Mouse (Mus musculus): ENCODE measurements around the gene Thy1.
A peak's percentile ranks its signal among the peaks of the same experiment; 100 is the strongest.

The Thy1 gene

GRCm38 (mm10) chr9:44067241-44067959, 24.2 kb downstream of the Thy1 start:
- DNase-seq (ENCODE audit: low spot score in 2 of 2) = no peak

GRCm38 (mm10) chr9:44067960-44068330, 24.8 kb downstream of the Thy1 start:
- no peak for DNase-seq (ENCODE audit: low spot score in 2 of 2)

- no peak for DNase-seq (ENCODE audit: low spot score in 2 of 2)
Observed at GRCm38 (mm10) chr9:44069252-44069651, 26.1 kb downstream of the Thy1 start.

- DNase-seq (ENCODE audit: low spot score in 2 of 2) = no peak
Observed at GRCm38 (mm10) chr9:44070113-44070843, 27.1 kb downstream of the Thy1 start.

- no peak for DNase-seq (ENCODE audit: low spot score in 2 of 2)
Observed at GRCm38 (mm10) chr9:44070844-44071231, 27.7 kb downstream of the Thy1 start.

- DNase-seq (ENCODE audit: low spot score in 2 of 2) = peak in 1 of 2 experiments; percentile 52
Observed at GRCm38 (mm10) chr9:44071914-44072598, 28.9 kb downstream of the Thy1 start.

- no peak for DNase-seq (ENCODE audit: low spot score in 2 of 2)
Observed at GRCm38 (mm10) chr9:44072599-44072915, 29.4 kb downstream of the Thy1 start.

DNA sequence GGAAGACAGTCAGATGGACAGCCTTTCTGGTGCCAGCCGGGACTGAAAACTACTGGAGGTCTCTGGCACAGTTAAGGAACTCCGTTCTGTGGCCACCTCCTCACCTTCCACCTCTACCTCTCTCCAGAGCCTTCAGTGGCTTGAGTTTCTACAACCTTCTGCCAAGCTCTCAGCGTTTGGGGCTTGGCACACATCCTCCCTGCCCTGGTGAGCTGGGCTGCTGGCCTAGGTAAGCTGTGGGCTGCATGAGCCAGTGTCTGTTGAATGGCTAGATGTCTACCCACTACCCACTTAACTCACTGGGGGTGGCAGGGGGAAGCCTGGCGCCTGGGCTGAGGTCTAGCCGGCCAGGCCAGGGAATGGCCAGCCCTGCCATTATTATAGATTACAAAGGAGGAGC, 29.9 kb downstream of the Thy1 start:
- no peak for DNase-seq (ENCODE audit: low spot score in 2 of 2)

DNA sequence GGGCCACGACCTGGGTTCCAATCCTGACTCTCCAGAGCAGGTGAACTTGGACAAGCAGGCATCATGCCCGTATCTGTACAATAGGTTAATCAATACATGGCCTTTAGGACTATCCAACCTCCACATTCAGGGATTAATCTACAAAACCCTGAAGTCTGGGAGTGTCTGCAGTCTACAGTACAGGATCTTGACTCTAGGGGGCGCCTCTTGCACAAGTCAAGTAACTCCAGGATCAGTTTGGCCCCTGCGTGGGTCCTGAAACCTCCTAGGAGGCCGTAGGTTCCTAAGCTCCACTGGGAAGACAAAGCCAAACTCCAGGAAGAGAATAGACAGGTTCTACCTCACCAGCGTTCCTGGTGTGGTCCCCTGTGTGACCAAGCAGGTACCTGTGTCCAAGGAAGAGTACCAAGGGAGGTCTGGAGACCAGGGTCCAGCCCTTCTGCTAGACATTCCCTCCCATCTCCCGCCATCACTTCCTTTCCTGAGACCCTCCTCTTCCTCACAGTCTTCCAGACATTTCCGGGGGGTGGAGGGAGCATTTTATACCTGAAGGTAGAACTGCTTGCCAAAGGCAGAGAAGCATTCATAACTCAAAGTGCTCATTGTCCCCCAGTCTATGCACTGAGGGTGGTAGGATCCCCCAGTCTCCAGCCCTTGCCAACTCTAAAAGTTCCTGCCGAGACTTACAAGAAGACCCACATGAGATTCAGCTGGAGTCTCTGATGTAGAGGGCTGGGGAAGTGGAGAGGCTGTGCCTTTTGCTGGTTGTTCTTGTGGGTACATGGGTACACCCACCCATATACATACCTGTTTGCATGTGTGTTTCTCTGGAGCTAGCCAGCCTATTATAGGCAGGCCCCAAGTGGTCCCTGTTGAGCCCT, 31.5 kb downstream of the Thy1 start:
- no peak for DNase-seq (ENCODE audit: low spot score in 2 of 2)

GRCm38 (mm10) chr9:44075276-44075995, 32.3 kb downstream of the Thy1 start:
- DNase-seq (ENCODE audit: low spot score in 2 of 2) = no peak

DNA sequence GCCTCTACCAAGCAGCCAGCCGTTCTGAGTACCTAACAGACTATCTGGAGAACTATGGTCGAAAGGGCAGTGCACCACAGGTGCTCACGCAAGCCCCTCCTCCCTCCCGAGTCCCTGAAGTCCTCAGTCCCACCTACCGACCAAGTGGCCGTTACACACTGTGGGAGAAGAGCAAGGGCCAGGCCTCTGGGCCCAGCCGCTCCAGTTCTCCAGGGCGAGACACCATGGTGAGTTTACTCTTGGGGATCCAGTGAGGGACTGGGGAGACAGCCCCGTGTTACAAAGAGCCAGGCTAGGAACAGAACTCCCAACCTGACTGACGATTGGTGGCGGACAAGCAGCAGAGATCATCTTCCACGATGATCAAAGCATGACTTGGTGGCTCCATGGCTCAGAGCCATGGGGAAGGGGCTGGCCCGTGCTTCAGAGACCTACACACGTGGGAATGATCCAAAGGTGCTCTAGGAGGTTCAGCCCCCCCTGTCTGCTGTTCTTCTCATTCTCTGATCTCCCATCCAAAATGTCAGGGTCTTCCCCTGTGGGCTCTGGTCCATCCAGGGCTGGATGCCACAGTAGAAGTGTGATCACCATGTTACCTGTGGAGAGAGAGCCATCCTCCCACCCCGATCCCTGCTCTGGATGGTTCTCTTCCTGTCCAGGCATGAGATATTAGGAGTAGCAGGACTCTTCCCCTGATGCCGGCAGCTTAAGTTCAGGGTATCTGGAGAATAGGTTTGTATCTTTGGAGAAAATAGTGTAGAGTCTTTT, 33.0 kb downstream of the Thy1 start:
- DNase-seq (ENCODE audit: low spot score in 2 of 2) = no peak

GRCm38 (mm10) chr9:44076764-44077120, 33.6 kb downstream of the Thy1 start:
- DNase-seq (ENCODE audit: low spot score in 2 of 2) = no peak

DNA sequence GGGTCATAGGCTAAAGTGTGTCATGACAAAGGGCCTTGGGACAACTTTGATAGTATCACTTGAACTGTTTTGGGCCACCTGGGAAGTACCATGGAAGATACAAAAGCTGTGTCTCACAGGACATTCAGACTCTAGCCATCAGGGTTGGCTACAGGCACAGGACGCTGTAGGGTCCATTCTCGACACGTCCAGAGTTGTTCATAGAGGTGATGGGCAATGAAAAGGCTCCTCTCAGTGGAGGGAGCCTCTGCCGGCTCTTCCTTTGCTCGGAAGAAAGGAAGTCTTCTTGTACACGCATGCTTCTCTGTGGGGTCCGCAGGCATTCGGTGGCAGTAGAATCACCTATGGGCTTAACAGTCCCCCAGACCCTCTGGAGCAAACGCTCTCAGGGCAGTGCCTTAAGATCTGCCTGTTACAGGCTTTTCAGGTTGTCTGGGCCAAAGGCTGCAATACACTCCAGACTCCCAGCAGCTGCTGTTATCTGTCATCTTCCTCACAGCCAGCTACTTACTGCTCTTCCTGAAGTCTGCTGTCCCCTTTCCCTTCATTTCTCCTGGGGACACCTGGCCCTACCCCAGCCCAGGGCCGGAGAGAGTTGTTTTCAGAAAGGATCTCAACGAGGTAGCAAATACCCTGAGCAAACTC, 34.2 kb downstream of the Thy1 start:
- no peak for DNase-seq (ENCODE audit: low spot score in 2 of 2)

- no peak for DNase-seq (ENCODE audit: low spot score in 2 of 2)
Observed at GRCm38 (mm10) chr9:44078136-44078797, 35.1 kb downstream of the Thy1 start.

- peak in 1 of 2 experiments; percentile 48 for DNase-seq (ENCODE audit: low spot score in 2 of 2)
Observed at GRCm38 (mm10) chr9:44078955-44079756, 36.0 kb downstream of the Thy1 start.

DNA sequence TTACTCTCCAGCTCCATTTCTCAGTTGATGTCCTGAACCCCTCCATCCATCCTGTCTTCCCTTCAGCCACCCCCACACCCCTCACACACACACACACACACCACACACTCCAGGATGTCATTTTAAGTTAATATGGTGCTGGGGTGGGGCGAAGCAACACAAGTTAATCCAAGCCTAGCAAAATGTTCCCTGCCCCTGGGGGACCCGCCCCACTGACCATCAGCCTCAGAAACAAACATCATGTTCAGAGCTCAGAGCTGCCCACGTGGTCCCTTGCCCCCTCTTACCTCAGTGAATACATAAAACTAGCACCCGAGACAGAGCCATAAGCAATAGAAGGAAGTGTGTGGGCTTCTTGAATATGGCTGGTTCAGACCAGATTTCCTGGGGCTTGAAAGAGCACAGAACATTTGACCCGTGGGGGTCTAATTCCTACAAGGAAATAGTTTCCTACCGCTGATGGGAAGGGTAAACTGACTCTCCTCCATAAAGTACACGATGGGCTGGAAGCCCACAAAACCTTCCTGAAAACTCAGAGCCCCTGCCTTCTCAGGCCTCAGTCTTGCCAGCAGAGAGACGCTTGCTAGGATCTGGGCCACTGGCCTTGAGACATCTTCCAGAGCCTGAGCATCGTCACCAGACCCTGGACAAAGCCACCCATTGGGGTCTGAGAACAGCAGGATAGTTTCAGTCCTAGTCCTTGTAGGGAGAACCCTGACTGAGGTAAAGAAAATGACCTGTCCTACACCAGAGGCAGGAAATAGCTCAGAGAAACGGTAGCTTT, 37.0 kb downstream of the Thy1 start:
- DNase-seq (ENCODE audit: low spot score in 2 of 2) = no peak

DNA sequence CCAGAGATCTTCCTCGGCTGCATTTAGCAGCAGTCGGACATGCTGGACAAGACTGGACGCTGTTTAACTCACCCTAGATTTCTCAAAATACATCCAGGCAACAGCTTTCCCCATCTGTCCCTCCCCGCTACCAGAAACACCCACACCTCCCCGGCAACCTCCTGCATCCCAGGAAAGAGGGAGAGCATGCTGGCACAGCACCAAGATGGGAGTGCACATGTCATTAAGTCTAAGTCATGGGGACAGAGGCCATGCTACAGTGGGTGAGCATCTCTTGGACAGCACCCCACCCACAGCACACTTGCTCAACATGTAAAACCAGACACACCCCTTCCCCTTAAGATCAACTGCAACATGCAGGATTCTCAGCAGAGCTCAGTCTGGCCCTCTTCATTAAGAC, 37.8 kb downstream of the Thy1 start:
- no peak for DNase-seq (ENCODE audit: low spot score in 2 of 2)

- DNase-seq (ENCODE audit: low spot score in 2 of 2) = no peak
Observed at GRCm38 (mm10) chr9:44081581-44081980, 38.4 kb downstream of the Thy1 start.

Data from right cerebral cortex, postnatal 36 days (tissue).